Mouse (Mus musculus) hematopoietic stem cell, adult 5-6 weeks (primary cell): ENCODE results near the gene Slf2. TPM values are rescaled to one million over a fixed set of nuclear protein-coding genes. Genes with fewer than 3 reads are reported as not detected.

Experiments used
- ATAC-seq, 2 experiments: fragments of 125-278 bp in 1 of 2; replicated peaks in 1 of 2; 2 replicates each; pipeline ENCODE4 v1.8.0; 2016 to 2017; ENCODE audit warnings: inconsistent platforms in 2 of 2, mild to moderate bottlenecking in 2 of 2, moderate number of reproducible peaks in 2 of 2, low read depth in 1 of 2, moderate TSS enrichment in 1 of 2; ENCODE audit not compliant: low FRiP score in 2 of 2, poor library complexity in 2 of 2, severe bottlenecking in 2 of 2, insufficient read depth in 1 of 2, low TSS enrichment in 1 of 2
- total RNA-seq: library from RNA; stranded (forward); fragments of 172-1452, 232-1000 nt; gene quantifications from 2 replicates; pipeline ENCODE4 v1.2.3, GENCODE M21; 2017

The Slf2 gene
- total RNA-seq, 1 experiment from 2014 or later: 61.2 TPM

DNA sequence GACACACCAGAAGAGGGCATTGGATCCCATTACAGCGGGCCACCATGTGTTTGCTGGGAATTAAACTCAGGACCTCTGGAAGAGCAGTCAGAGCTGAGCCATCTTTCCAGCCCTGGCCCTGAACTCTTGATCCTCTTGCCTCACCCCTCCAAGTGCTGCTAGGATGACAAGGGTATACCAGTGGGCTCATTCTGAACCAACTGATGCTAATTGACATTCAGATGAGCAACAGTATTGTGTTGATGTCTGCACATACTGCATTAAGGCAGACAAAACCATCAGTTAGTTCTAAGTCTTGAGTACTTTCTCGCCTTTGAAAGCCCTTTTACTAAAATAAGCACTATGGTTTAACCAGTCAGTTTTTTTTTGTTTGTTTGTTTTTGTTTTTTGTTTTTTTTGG lies 28.7 kb downstream of the Slf2 start:
- no peak for ATAC-seq

DNA sequence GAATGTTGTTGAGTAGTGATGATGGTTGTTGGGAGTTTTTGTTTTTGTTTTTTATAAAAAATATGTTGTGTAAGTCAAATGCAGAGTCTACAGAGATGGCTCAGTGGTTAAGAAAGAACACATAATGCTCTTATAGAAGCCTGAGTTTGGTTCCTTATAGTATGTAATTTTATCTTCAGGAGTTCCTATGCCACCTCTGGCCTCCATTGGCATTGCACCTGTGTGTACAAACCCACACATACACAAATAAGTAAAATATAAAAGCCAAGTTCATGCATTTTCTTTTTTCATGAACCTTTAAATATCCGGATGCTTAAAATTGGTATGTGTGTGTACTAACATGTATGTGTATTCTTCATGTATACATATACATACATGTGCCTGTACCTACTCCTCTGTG lies 35.0 kb downstream of the Slf2 start:
- ATAC-seq: no peak

DNA sequence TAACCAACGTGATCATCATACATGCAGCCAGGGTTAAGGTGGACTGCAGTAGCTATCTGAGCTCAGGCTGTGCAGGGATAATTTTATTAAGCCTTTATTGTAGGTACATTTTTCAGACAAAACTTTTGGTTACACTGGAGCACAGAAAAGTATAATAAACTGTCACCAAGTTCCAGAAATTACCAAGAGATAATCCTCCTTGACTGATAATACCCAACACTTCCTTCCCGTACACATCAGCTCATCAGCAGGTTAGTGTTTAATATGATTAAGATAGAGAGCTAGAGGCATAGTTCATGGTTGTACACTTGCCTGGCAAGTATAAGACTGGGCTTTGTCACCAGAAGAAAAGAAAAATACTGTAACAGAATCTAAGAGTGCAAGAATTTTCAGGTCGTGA lies 37.4 kb downstream of the Slf2 start:
- ATAC-seq: no peak

DNA sequence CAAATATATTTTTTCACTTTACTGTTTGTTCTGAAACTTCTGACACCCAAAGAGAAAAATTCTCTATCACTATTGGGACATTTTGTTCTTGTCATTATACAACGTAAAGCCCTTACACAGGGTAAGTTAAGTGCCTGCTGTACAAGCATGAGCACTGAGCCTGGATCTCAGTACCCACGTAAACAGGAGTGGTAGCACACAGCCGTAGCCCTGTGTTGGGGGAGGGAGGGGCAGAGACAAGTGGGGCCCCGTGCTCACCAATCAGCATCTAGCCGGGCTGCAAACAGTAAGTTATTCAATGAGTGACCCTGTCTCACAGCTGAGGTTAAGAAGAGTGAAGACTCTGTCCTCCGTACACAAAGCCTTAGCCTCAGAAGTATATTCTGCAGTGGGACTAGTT lies 45.7 kb downstream of the Slf2 start:
- no peak for ATAC-seq

DNA sequence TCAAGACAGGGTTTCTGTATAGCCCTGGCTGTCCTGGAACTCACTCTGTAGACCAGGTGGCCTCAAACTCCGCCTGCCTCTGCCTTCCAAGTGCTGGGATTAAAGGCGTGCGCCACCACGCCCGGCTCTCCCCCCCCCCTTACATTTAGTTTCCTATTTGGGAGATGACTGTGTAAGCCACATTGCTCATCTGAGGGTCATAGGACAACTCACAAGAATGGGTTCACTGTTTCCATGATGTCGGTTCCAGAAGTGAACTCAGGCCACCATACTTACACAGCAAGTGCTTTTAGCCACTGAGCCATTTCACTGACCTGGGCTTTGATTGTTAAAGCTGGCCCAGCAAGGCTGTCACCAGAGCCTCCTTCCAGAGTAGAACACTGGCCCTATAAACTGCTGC lies 46.2 kb downstream of the Slf2 start:
- ATAC-seq: no peak

DNA sequence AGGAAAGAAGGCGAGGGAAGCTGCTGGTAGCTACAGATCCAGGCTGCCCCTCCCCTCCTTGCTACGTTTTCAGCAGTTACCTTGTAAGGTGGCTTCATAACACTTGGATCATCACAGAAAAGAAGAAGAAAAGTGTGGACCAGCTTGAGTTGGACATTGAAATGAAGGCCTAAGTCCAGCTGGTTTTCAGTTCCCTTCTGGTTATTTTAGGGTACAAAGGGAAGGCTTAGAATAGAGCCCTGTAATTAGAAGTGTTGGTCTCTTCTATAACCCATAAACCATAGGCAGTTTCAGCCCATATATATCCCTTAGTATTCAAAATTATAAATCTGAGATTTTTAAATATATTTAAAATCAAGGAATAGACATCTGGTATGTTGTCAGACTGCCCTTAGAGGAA lies 49.8 kb downstream of the Slf2 start:
- no peak for ATAC-seq

DNA sequence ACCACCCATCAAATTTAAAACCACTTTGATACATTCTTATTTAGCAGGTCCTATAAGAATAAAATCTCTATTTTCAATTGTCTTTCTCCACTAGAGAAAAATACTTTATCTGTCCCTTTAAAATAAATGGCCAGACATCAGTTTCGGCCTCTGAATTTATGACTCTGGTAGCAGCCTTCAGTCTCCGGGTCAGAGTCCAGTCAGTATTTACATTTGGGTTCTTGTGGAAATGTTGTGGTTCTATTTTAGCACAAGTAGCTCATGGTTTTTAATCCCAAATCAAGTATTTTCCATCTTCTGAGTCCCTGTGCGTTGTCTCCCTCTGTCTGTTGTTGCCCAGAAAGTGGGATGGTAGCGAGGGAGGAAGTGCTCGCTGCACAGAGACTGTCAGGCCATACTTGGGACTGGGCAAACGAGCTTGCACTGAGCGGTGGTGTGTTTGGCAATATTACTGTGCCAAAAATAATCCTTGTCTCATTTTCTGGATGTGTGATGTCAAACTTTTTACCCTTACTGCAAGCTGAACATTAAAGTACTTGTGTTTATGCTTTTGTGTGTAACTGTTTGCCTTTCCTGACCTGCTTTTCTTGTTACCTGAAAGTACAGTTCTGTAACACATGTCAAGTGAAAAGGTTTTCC lies 51.6 kb downstream of the Slf2 start:
- ATAC-seq: no peak

DNA sequence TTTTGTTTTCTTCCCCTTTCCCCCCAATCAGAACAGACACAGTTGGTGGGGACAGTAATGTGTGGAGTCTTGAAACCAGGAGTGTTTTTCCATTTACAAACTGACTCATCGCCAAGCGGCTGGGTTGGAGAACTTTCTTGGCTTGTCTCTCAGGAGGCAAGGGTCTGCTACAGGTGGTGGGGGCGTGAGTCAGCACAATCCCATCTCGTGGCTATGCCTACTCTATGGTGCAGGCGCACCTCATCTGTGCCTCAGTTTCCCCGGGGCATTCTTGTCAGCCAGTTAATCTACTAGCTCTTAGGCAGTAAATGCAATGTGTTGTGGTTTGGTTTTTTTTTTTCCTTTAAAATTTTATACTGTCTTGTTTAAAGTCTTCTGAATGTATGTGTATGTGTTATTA lies 52.4 kb downstream of the Slf2 start:
- no peak for ATAC-seq

DNA sequence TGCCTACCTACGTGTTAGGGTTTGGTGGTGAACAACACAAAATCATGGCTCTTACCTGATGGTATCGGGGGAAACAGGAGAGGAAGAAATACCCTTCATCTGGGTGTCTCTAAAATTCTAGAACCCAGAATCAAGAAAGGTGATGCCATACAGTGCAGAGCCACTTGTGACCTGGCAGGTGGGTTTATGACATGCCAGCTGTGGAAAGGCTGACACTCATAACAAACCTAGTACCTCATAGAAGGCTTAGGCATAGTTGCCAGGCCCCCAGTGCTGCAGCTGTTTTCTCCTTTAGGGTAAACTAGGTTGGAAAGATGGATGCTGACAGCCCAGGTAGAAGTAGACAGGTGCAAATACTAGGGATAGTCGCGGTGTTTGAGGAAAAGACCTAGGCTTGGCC lies 53.5 kb downstream of the Slf2 start:
- ATAC-seq: no peak

DNA sequence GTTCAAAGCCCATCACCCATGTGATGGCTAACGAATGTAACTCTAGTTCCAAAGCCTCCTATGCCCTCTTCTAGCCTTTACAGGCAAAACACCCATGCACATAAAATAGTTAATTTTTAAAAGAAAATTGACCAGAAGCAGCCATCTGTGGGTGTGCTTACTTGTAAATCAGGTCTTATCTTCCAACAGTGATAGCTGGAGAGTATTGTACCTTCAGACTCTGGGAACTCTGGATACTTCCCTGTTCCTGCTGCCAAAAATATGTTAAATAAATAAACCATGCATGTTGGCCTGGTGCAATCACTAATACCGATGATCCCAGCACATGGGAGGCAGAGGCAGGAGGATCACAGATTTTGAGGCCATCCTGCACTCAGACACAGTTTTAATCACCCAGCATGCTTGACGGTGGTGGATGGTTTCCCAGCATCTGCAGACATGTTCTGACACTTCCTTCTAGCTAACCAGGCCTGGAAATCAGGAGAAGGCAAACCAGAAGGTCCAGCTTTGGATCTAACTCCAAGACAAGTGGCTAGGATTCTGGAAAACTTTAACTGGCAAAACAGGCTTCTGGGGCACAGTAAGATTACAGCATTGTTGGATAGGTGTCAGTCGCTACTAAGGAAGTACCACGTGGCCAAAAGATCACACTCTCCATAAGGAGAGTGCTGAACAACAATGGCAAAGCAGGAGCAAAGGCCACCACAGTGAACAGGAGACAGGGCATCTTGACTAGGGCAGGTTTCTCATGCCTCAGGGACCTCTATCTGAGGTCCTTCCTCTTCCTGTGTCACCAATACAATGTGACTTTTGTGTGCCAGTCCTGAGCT lies 54.4 kb downstream of the Slf2 start:
- no peak for ATAC-seq

DNA sequence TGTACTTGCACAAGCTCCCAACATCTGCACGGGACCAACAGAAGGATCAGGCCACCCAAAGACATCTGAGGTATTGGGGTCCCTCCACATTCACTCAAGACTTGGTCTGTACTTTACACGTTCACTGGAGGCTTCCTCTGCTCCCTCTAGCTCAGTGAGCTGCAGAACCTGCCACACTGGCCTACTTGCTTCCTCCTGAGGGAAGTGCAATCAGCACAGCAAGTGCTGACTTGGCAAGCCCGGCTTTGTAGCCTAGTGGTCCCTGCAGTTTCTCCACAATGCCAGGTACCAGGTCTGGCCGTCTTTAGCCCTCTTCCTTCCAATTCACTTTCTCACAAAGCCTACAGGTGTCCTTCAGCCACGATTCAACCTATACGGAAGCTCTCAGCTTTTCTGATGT lies 56.1 kb downstream of the Slf2 start:
- ATAC-seq: no peak

DNA sequence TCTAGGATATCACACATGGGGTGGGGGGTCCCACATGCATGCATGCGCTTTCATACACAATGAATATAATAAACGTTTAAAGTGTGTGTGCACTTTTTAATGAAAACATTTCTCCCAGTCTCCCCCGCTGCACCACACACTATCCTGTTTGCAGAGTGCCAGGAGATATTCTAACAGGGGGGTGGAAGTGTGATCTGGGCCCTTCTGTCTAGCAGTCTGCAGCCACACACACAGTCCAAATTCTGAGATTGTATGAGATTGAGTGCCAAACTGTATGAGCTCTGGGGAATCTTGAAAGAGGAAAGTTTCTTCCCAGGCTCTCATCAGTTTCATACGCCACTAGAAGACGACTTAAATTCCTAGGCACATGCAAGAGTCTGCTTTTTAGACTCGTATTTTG lies 56.9 kb downstream of the Slf2 start:
- ATAC-seq: no peak

DNA sequence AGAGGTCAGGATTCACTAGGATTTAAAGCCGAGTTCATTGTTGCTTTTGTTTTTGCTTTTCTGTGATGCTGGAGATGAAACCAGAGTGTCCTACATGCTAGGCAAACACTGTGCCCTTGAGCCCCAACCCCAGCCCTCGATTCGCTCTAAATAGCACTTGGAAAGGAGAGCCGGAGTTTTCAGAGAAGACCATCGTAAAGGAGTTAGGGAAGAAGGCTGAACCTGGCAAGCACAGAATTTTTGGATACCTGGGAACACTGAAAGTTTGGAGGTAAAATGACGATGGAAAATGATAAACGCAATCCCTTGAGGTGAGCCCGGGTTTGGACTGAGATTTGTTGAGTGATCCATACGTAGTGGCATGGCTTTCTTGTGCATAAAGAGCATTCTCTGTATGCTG lies 57.4 kb downstream of the Slf2 start:
- no peak for ATAC-seq

DNA sequence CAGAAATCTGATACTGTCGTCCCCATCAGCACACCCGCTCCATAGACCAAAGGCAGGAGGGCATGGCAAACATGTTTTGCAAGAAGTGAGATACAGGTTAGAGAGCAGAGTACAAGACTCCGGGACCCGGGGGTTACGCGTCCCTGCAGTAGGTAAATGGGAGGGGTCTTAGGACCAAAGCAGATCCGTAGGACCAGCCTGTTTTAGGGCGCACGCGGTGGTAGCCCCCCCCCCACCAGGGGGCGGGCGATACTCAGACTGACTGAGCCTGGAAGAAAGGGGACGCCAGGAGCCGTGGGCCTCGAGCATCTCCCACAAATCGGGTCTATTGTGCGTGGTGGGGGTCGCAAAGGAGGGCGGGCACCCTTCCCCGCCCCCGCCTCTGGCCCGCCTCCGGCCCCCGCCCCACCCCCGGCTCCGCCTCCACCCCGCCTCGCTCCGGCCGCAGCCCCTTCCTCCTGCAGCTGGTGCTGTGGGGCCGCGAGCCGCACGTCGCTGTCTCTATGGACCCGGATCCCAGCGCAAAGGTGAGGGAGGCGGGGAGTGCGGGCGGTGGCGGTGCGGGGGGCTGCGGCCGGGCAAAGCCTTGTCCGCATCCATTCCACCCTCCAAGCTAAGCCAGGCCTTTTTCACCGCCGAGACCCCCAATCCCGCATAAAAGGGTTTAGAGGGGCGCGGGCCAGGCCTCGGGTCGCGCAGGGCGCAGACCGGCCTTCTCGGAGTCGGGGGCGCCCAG lies 58.0 kb downstream of the Slf2 start, which contains the start of gene Sema4g:
Sema4g (plus strand) TSS at position 271 of the 736 bp plus-strand sequence.
- ATAC-seq: peak in 1 of 2 experiments; percentile 30; a peak in 1 of 4 replicates

DNA sequence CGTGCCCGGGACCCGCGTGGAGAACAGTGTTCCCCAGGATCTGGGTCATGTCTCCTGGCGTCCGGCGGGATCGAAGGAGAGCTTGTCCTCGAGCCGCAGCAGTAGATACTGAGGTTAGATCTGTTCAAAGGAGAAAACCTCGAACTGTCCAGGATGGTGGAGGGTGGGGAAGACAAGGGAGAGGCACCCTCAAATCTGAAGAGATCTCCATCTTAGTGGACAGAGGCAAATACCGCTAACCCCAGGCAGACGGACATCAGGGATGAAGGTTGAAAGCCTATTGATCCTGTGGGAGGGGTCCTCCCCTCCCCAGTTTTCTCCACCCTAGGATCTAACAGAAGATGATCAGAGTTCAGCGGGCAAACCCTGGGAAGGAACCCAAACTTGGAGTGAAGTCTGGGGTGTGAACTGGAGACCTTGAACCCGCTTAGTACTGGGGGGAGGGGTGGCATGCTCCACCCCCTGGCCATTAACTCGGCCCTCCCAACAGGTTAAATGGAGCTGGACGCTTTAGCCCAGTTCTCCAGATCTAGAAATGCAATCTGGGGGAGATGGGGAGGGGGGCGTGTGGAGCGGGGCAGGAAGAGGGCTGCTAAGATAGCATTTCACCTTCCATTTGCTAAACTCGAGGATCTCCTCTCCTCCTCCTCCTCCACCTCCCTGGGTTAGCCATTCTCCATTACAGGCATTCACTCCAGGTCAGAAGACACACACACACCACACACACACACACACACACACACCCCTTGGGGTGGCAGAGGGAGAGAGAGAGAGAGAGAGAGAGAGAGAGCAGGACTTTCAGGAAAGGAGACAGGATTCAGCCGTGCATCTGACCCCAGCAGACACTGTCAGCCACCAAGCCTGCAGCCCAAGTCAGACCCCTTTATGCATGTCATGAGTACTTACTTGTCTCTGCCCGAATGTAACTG lies 58.9 kb downstream of the Slf2 start:
- ATAC-seq: no peak

DNA sequence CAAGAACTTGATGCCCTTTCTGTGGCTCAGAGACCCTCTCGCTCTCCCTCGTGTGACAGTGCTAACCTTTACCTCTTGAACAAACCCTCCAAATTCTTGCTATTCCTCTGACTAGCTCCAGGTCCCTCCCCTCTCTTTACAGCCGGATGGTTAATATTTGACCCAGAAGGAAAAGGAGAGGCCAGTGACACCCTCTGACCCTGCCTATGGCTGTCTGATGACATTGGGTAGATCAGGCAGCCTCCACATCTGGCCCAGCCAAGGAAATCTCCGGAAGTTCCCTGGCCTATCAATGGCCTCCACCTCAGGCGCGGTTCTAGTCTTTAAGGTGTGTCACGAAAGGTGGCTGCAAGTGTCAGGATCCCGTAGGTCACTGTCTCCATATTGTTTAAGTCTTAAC lies 60.1 kb downstream of the Slf2 start:
- ATAC-seq: no peak

DNA sequence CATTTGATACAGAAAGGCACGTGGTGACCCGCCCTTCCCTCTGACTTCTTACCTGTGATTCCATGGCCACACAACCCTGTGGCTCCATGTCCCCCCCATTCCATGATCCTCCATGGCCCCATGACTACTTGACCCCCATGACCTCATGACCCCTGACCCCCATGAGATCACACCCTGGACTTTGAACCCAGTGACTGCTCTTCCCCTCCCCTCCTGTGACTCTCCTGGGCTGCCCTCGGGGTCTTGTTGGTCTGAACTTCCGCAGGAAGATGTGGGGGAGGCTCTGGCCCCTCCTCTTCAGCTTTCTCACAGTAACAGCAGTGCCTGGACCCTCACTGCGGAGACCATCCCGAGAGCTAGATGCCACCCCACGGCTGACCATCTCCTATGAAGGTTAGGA lies 61.3 kb downstream of the Slf2 start:
- ATAC-seq: no peak
